Mouse (Mus musculus) stomach, embryonic 16.5 days (tissue): ENCODE measurements at regions not wholly inside any gene's neighbourhood (a gene's known extent, or its start where the extent isn't known, plus 50 kb on each side); places are given as distances from the start of the nearest gene placed in this dataset.

ENCODE experiments used
- ATAC-seq: fragments of 200-750 bp; cut with Nextera tagmentation; 2 replicates; pipeline ENCODE4 v1.8.0; 2017; ENCODE audit warnings: moderate number of reproducible peaks, moderate TSS enrichment; ENCODE audit not compliant: insufficient read depth, low FRiP score
- H3K27ac ChIP-seq: fragments of 300-500 bp; sonication (generic); 2 replicates; pipeline ENCODE4 v1.5.1; 2014; ENCODE audit warnings: low read length
- H3K27me3 ChIP-seq: fragments of 300-500 bp; sonication (generic); 2 replicates; pipeline ENCODE4 v1.6.1; 2014; ENCODE audit warnings: low read length, control low read depth, mixed read lengths; ENCODE audit not compliant: control insufficient read depth, insufficient read depth
- H3K36me3 ChIP-seq: fragments of 300-500 bp; sonication (generic); 2 replicates; pipeline ENCODE4 v1.6.1; 2014; ENCODE audit warnings: low read length; ENCODE audit not compliant: control insufficient read depth, insufficient read depth
- H3K4me1 ChIP-seq: fragments of 300-500 bp; sonication (generic); 2 replicates; pipeline ENCODE4 v1.6.1; 2014; ENCODE audit warnings: low read length, control low read depth, mixed read lengths; ENCODE audit not compliant: control insufficient read depth, insufficient read depth
- H3K4me2 ChIP-seq: fragments of 300-500 bp; sonication (generic); 2 replicates; pipeline ENCODE4 v1.6.1; 2014; ENCODE audit warnings: low read depth, low read length, mixed read lengths
- H3K4me3 ChIP-seq: fragments of 300-500 bp; sonication (generic); replicated peaks from 2 replicates; pipeline ENCODE4 v1.5.1; 2014; ENCODE audit warnings: mild to moderate bottlenecking, low read length
- H3K9ac ChIP-seq: fragments of 300-500 bp; sonication (generic); 2 replicates; pipeline ENCODE4 v1.6.1; 2014; ENCODE audit warnings: low read length
- H3K9me3 ChIP-seq: fragments of 300-500 bp; sonication (generic); replicated peaks from 2 replicates; pipeline ENCODE4 v1.6.1; 2016; ENCODE audit warnings: low read length, control low read depth; ENCODE audit not compliant: control insufficient read depth
- WGBS: fragments of 180-500 bp; shearing (Covaris S2); extraction: QIAGEN DNeasy Blood & Tissue Kit; methylation state at CpG from one replicate; pipeline ENCODE4 v1.1.7; 2014; 5-methylcytosine and 5-hydroxymethylcytosine counted together

- Histone ChIP-seq H3K27ac (no peak overlapping the region), H3K36me3 (no peaks in the 10 kb centered on the region), H3K4me1 (no peaks in the 10 kb centered on the region), H3K4me2 (no peak overlapping the region), H3K27me3 (no peaks in the 10 kb centered on the region), H3K9me3 (no peaks in the 10 kb centered on the region), H3K4me3 (no peak overlapping the region), H3K9ac (no peak overlapping the region)
- no peak for ATAC-seq
These were observed 305.1 kb upstream of the Arx start for GRCm38 (mm10) chrX:92981141-92981540.

GRCm38 (mm10) chrX:93002236-93002976 is 283.8 kb upstream of the Arx start:
- no peaks in the 10 kb centered on the region for H3K9me3 ChIP-seq
- no peaks in the 10 kb centered on the region for H3K36me3 ChIP-seq
- no peak for ATAC-seq
- no peak overlapping the region for H3K27ac ChIP-seq
- H3K4me3 ChIP-seq = no peak overlapping the region
- no peaks in the 10 kb centered on the region for H3K27me3 ChIP-seq
- WGBS = 66% methylated on average over 9 of the region's 9 CpGs
- H3K9ac ChIP-seq = no peak overlapping the region
- H3K4me2 ChIP-seq = no peak overlapping the region
- no peaks in the 10 kb centered on the region for H3K4me1 ChIP-seq

- no peaks in the 10 kb centered on the region for H3K9me3 ChIP-seq
- H3K4me2 ChIP-seq = no peak overlapping the region
- no peak overlapping the region for H3K27ac ChIP-seq
- no peak for ATAC-seq
- no peak overlapping the region for H3K4me3 ChIP-seq
- no peaks in the 10 kb centered on the region for H3K27me3 ChIP-seq
- WGBS = 71% methylated on average over 2 of the region's 2 CpGs
- no peaks in the 10 kb centered on the region for H3K4me1 ChIP-seq
- no peak overlapping the region for H3K9ac ChIP-seq
- H3K36me3 ChIP-seq = no peaks in the 10 kb centered on the region
These were observed 279.6 kb upstream of the Arx start for GRCm38 (mm10) chrX:93006681-93007080.

- no peak overlapping the region for H3K4me3 ChIP-seq
- H3K27me3 ChIP-seq = no peaks in the 10 kb centered on the region
- H3K9ac ChIP-seq = no peak overlapping the region
- no peak for ATAC-seq
- no peak overlapping the region for H3K27ac ChIP-seq
- H3K36me3 ChIP-seq = no peaks in the 10 kb centered on the region
- 62% methylated on average over 2 of the region's 2 CpGs for WGBS
- no peaks in the 10 kb centered on the region for H3K4me1 ChIP-seq
- no peak overlapping the region for H3K4me2 ChIP-seq
- H3K9me3 ChIP-seq = no peaks in the 10 kb centered on the region
These were observed 274.7 kb upstream of the Arx start for GRCm38 (mm10) chrX:93011578-93011977.

GRCm38 (mm10) chrX:93016391-93016790 is 269.9 kb upstream of the Arx start:
- peak; percentile 60; the same call in 1 of the 2 replicates for ATAC-seq
- no peak overlapping the region for H3K27ac ChIP-seq
- 55% methylated on average over 3 of the region's 3 CpGs for WGBS

GRCm38 (mm10) chrX:93041096-93041495 is 245.1 kb upstream of the Arx start:
- no peaks in the 10 kb centered on the region for H3K9me3 ChIP-seq
- 90% methylated on average over 1 of the region's 1 CpGs for WGBS
- no peak for ATAC-seq

More at GRCm38 (mm10) chrX:93016391-93016790, 269.9 kb upstream of the Arx start:
- H3K9ac ChIP-seq = no peak overlapping the region
- no peaks in the 10 kb centered on the region for H3K36me3 ChIP-seq
- H3K4me2 ChIP-seq = no peak overlapping the region
- no peaks in the 10 kb centered on the region for H3K9me3 ChIP-seq
- no peaks in the 10 kb centered on the region for H3K27me3 ChIP-seq
- no peaks in the 10 kb centered on the region for H3K4me1 ChIP-seq
- no peak overlapping the region for H3K4me3 ChIP-seq

GRCm38 (mm10) chrX:93042736-93043135 is 243.5 kb upstream of the Arx start:
- Histone ChIP-seq H3K4me3 (no peak overlapping the region), H3K27me3 (no peaks in the 10 kb centered on the region), H3K9ac (no peak overlapping the region), H3K36me3 (no peaks in the 10 kb centered on the region), H3K4me1 (no peaks in the 10 kb centered on the region), H3K9me3 (no peaks in the 10 kb centered on the region), H3K4me2 (no peak overlapping the region), H3K27ac (no peak overlapping the region)
- 59% methylated on average over 3 of the region's 3 CpGs for WGBS
- no peak for ATAC-seq

More at GRCm38 (mm10) chrX:93041096-93041495, 245.1 kb upstream of the Arx start:
- no peak overlapping the region for H3K4me3 ChIP-seq
- H3K27me3 ChIP-seq = no peaks in the 10 kb centered on the region
- no peak overlapping the region for H3K27ac ChIP-seq
- no peaks in the 10 kb centered on the region for H3K4me1 ChIP-seq
- no peaks in the 10 kb centered on the region for H3K36me3 ChIP-seq
- no peak overlapping the region for H3K4me2 ChIP-seq
- H3K9ac ChIP-seq = no peak overlapping the region

GRCm38 (mm10) chrX:93048967-93049754 is 237.1 kb upstream of the Arx start:
- Histone ChIP-seq H3K27me3 (no peaks in the 10 kb centered on the region), H3K9me3 (no peaks in the 10 kb centered on the region), H3K4me3 (no peak overlapping the region), H3K4me2 (no peak overlapping the region), H3K4me1 (no peaks in the 10 kb centered on the region), H3K36me3 (no peaks in the 10 kb centered on the region), H3K27ac (no peak overlapping the region), H3K9ac (no peak overlapping the region)
- WGBS = 73% methylated on average over 1 of the region's 1 CpGs
- no peak for ATAC-seq

GRCm38 (mm10) chrX:93049755-93050143 is 236.5 kb upstream of the Arx start:
- Histone ChIP-seq H3K9ac (no peak overlapping the region), H3K27ac (no peak overlapping the region), H3K4me1 (no peaks in the 10 kb centered on the region), H3K9me3 (no peaks in the 10 kb centered on the region), H3K36me3 (no peaks in the 10 kb centered on the region), H3K27me3 (no peaks in the 10 kb centered on the region), H3K4me3 (no peak overlapping the region), H3K4me2 (no peak overlapping the region)
- no peak for ATAC-seq
- WGBS = 75% methylated on average over 3 of the region's 3 CpGs
